Mouse (Mus musculus): ENCODE measurements around the gene Thap3. TPM values are rescaled to one million over a fixed set of nuclear protein-coding genes. Genes with fewer than 3 reads are reported as not detected.

Gene Thap3
- polyA plus RNA-seq, 1 experiment = 46.4 TPM

DNA sequence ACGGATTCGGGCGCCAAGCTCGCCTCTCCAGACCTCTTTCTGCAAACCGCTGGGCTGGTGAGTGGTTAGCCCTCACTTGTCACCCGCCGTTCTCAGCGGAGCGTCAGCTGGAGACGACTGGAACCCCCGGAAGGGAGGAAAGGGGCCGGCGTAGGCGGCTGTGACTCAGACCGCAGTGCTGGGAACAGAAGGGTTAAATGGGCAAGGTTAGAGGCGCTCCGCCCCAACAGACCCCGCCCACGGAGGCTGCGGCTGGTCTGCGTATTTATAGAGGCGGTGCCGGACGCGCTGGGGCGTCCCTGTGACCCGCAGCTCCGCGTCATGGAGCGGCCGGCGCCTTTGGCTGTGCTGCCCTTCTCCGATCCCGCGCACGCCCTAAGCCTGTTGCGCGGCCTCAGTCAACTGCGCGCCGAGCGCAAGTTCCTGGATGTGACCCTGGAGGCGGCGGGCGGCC is 19.9 kb upstream of the Thap3 start, which contains the start of gene Klhl21:
Klhl21 (plus strand) TSS at position 182 of the 454 bp plus-strand sequence.
- peak within 1 kb of the TSS; percentile 69 for H3ac ChIP-seq (ENCODE audit: control insufficient read depth, insufficient read length)
- no peaks in the 10 kb centered on the region for H3K27me3 ChIP-seq (ENCODE audit: control insufficient read depth, insufficient read depth, insufficient read length)
- TF ChIP-seq USF1 (IDR thresholded peaks at IDR 0.05; ENCODE audit: low read depth) (no peak), MAX (IDR thresholded peaks at IDR 0.05; ENCODE audit: low read depth) (no peak), MYOG (IDR thresholded peaks at IDR 0.05; ENCODE audit: control insufficient read depth in 1 of 3, insufficient read depth in 1 of 3, insufficient read length in 2 of 3, low read depth in 2 of 3) (peak in 1 of 3 experiments; percentile 60), POLR2A (IDR thresholded peaks at IDR 0.05; ENCODE audit: insufficient read length, low read depth) (peak; percentile 97), SRF (IDR thresholded peaks at IDR 0.05; ENCODE audit: control insufficient read depth, insufficient read length, low read depth) (no peak), REST (IDR thresholded peaks at IDR 0.05; ENCODE audit: insufficient read depth, insufficient read length) (no peak), TCF3 (IDR thresholded peaks at IDR 0.05; ENCODE audit: insufficient read length, low read depth) (no peak), E2F4 (IDR thresholded peaks at IDR 0.05; ENCODE audit: insufficient read depth) (no peak), CEBPB (IDR thresholded peaks at IDR 0.05; ENCODE audit: insufficient read depth, poor library complexity, severe bottlenecking) (no peak), POLR2AphosphoS2 (IDR thresholded peaks at IDR 0.05; ENCODE audit: insufficient read length, low read depth) (peak; percentile 99), TCF12 (IDR thresholded peaks at IDR 0.05; ENCODE audit: insufficient read depth, poor library complexity, severe bottlenecking) (no peak), MYOD1 (IDR thresholded peaks at IDR 0.05; ENCODE audit: control insufficient read depth in 1 of 3, insufficient read length in 2 of 3, low read depth in 2 of 3) (peak in 2 of 3 experiments; percentile 28 to 60)
- H3K4me3 ChIP-seq = peak within 1 kb of the TSS; percentile 55
- H3K79me2 ChIP-seq (ENCODE audit: control insufficient read depth, insufficient read depth) = peaks cover 38% of the 10 kb centered on the region
- H3K4me2 ChIP-seq (ENCODE audit: low read depth) = peak within 1 kb of the TSS; percentile 100
- H3K36me3 ChIP-seq (ENCODE audit: control insufficient read depth, insufficient read depth) = no peaks in the 10 kb centered on the region

DNA sequence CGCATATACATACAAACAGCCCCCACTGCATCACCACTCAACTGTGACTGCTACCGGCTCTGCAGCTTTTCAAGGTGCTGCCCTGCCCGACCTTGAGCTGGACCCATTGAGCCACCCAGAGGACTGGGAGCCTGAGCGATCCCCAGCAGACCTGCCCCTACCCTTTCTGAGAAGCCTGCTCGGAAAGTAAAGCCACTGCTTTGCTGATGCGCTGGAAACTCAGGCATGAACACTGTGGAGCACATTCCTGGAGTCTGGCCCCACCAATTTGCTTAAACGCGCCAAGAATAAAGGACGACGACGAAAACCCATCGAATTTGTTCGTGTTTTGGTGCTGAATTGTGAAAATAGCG is 19.3 kb upstream of the Thap3 start:
- H3ac ChIP-seq (ENCODE audit: control insufficient read depth, insufficient read length) = no peak overlapping the region
- H3K36me3 ChIP-seq (ENCODE audit: control insufficient read depth, insufficient read depth) = no peaks in the 10 kb centered on the region
- H3K27me3 ChIP-seq (ENCODE audit: control insufficient read depth, insufficient read depth, insufficient read length) = no peaks in the 10 kb centered on the region
- peak overlapping the region; percentile 100 for H3K4me2 ChIP-seq (ENCODE audit: low read depth)
- peak overlapping the region; percentile 55 for H3K4me3 ChIP-seq
- H3K79me2 ChIP-seq (ENCODE audit: control insufficient read depth, insufficient read depth) = peaks cover 35% of the 10 kb centered on the region
- TF ChIP-seq POLR2AphosphoS2 (IDR thresholded peaks at IDR 0.05; ENCODE audit: insufficient read length, low read depth) (no peak), MAX (IDR thresholded peaks at IDR 0.05; ENCODE audit: low read depth) (no peak), TCF12 (IDR thresholded peaks at IDR 0.05; ENCODE audit: insufficient read depth, poor library complexity, severe bottlenecking) (no peak), MYOD1 (IDR thresholded peaks at IDR 0.05; ENCODE audit: control insufficient read depth in 1 of 3, insufficient read length in 2 of 3, low read depth in 2 of 3) (no peak), SRF (IDR thresholded peaks at IDR 0.05; ENCODE audit: control insufficient read depth, insufficient read length, low read depth) (no peak), CEBPB (IDR thresholded peaks at IDR 0.05; ENCODE audit: insufficient read depth, poor library complexity, severe bottlenecking) (no peak), POLR2A (IDR thresholded peaks at IDR 0.05; ENCODE audit: insufficient read length, low read depth) (no peak), USF1 (IDR thresholded peaks at IDR 0.05; ENCODE audit: low read depth) (no peak), E2F4 (IDR thresholded peaks at IDR 0.05; ENCODE audit: insufficient read depth) (no peak), MYOG (IDR thresholded peaks at IDR 0.05; ENCODE audit: control insufficient read depth in 1 of 3, insufficient read depth in 1 of 3, insufficient read length in 2 of 3, low read depth in 2 of 3) (no peak), REST (IDR thresholded peaks at IDR 0.05; ENCODE audit: insufficient read depth, insufficient read length) (no peak)

DNA sequence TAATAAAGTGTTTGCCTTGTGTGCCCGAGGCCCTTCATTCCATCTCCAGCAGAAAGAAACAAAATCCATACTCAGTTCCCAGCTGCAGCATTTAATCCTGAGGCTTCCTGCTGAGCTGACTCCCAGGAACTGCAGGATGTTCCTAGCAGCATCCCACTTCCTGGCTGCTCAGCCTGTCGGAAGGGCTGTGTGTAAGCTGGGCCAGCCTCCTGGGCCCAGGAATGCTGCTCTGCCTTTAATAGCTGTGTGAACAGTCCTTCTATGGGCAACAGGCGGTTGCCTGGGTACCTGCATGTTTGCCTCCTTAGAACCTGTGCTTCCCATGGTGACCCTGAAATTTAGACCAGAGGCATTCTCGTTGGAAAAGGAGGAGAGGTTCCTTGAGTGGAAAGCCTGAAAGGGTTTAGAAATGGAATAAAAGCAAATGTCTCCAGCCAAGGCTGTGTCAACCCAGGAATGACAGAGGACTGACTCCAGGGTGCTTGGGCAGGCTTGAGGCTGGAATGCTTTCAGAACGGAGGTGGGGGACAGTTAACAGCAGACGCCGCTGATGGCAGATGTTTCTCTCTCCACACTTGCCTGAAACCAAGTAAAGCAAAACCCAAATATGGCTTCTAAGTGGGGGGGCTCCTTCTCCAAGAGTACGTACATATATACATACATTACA is 18.8 kb upstream of the Thap3 start:
- Histone ChIP-seq H3ac (ENCODE audit: control insufficient read depth, insufficient read length) (no peak overlapping the region), H3K4me2 (ENCODE audit: low read depth) (peak overlapping the region; percentile 100), H3K4me3 (peak overlapping the region; percentile 55), H3K36me3 (ENCODE audit: control insufficient read depth, insufficient read depth) (no peaks in the 10 kb centered on the region), H3K79me2 (ENCODE audit: control insufficient read depth, insufficient read depth) (peaks cover 30% of the 10 kb centered on the region), H3K27me3 (ENCODE audit: control insufficient read depth, insufficient read depth, insufficient read length) (no peaks in the 10 kb centered on the region)
- no peak for TF ChIP-seq MYOD1 (IDR thresholded peaks at IDR 0.05; ENCODE audit: control insufficient read depth in 1 of 3, insufficient read length in 2 of 3, low read depth in 2 of 3)
- TF ChIP-seq CEBPB (IDR thresholded peaks at IDR 0.05; ENCODE audit: insufficient read depth, poor library complexity, severe bottlenecking) = no peak
- TF ChIP-seq E2F4 (IDR thresholded peaks at IDR 0.05; ENCODE audit: insufficient read depth) = no peak
- no peak for TF ChIP-seq MYOG (IDR thresholded peaks at IDR 0.05; ENCODE audit: control insufficient read depth in 1 of 3, insufficient read depth in 1 of 3, insufficient read length in 2 of 3, low read depth in 2 of 3)
- TF ChIP-seq SRF (IDR thresholded peaks at IDR 0.05; ENCODE audit: control insufficient read depth, insufficient read length, low read depth) = no peak
- no peak for TF ChIP-seq TCF12 (IDR thresholded peaks at IDR 0.05; ENCODE audit: insufficient read depth, poor library complexity, severe bottlenecking)
- peak; percentile 9 for TF ChIP-seq POLR2A (IDR thresholded peaks at IDR 0.05; ENCODE audit: insufficient read length, low read depth)
- no peak for TF ChIP-seq MAX (IDR thresholded peaks at IDR 0.05; ENCODE audit: low read depth)
- TF ChIP-seq REST (IDR thresholded peaks at IDR 0.05; ENCODE audit: insufficient read depth, insufficient read length) = no peak

GRCm38 (mm10) chr4:152006812-152007211 is 18.0 kb upstream of the Thap3 start:
- peak overlapping the region; percentile 100 for H3K4me2 ChIP-seq (ENCODE audit: low read depth)
- no peaks in the 10 kb centered on the region for H3K27me3 ChIP-seq (ENCODE audit: control insufficient read depth, insufficient read depth, insufficient read length)
- no peak overlapping the region for H3K4me3 ChIP-seq
- H3K79me2 ChIP-seq (ENCODE audit: control insufficient read depth, insufficient read depth) = peaks cover 23% of the 10 kb centered on the region
- TF ChIP-seq SRF (IDR thresholded peaks at IDR 0.05; ENCODE audit: control insufficient read depth, insufficient read length, low read depth) = no peak
- TF ChIP-seq MAX (IDR thresholded peaks at IDR 0.05; ENCODE audit: low read depth) = no peak
- TF ChIP-seq POLR2A (IDR thresholded peaks at IDR 0.05; ENCODE audit: insufficient read length, low read depth) = no peak
- TF ChIP-seq E2F4 (IDR thresholded peaks at IDR 0.05; ENCODE audit: insufficient read depth) = no peak
- TF ChIP-seq TCF12 (IDR thresholded peaks at IDR 0.05; ENCODE audit: insufficient read depth, poor library complexity, severe bottlenecking) = no peak
- H3K36me3 ChIP-seq (ENCODE audit: control insufficient read depth, insufficient read depth) = no peaks in the 10 kb centered on the region
- H3ac ChIP-seq (ENCODE audit: control insufficient read depth, insufficient read length) = no peak overlapping the region

Data from myocyte (in vitro differentiated cells).